Mouse (Mus musculus) hindbrain, embryonic 16.5 days (tissue): ENCODE results near the gene Klhdc7b. TPM values are rescaled to one million over a fixed set of nuclear protein-coding genes. Genes with fewer than 3 reads are reported as not detected.

Experiments used
- ATAC-seq: fragments of 200-750 bp; cut with Nextera tagmentation; 2 replicates; pipeline ENCODE4 v1.8.0; 2017; ENCODE audit warnings: moderate TSS enrichment, moderate library complexity
- H3K27ac ChIP-seq: fragments of 300-500 bp; sonication (generic); 2 replicates; pipeline ENCODE4 v1.5.1; 2014; ENCODE audit warnings: low read depth, mild to moderate bottlenecking, control low read depth, low read length, moderate library complexity
- H3K27me3 ChIP-seq: fragments of 300-500 bp; sonication (generic); replicated peaks from 2 replicates; pipeline ENCODE4 v1.6.1; 2014; ENCODE audit warnings: low read length; ENCODE audit not compliant: control insufficient read depth, insufficient read depth
- H3K36me3 ChIP-seq: fragments of 300-500 bp; sonication (generic); 2 replicates; pipeline ENCODE4 v1.6.1; 2014; ENCODE audit warnings: mild to moderate bottlenecking, low read length, moderate library complexity, mixed read lengths; ENCODE audit not compliant: control insufficient read depth, insufficient read depth
- H3K4me1 ChIP-seq: fragments of 300-500 bp; sonication (generic); 2 replicates; pipeline ENCODE4 v1.6.1; 2014; ENCODE audit warnings: low read depth, low read length; ENCODE audit not compliant: control insufficient read depth, insufficient read depth
- H3K4me2 ChIP-seq: fragments of 300-500 bp; sonication (generic); 2 replicates; pipeline ENCODE4 v1.6.1; 2014; ENCODE audit warnings: mild to moderate bottlenecking, low read length, control low read depth, moderate library complexity
- H3K4me3 ChIP-seq: fragments of 300-500 bp; sonication (generic); 2 replicates; pipeline ENCODE4 v1.5.1; 2014; ENCODE audit warnings: mild to moderate bottlenecking, low read length, control low read depth, moderate library complexity
- H3K9ac ChIP-seq: fragments of 300-500 bp; sonication (generic); 2 replicates; pipeline ENCODE4 v1.6.1; 2014; ENCODE audit warnings: low read depth, mild to moderate bottlenecking, control low read depth, low read length, moderate library complexity
- H3K9me3 ChIP-seq: fragments of 300-500 bp; sonication (generic); 2 replicates; pipeline ENCODE4 v1.6.1; 2014; ENCODE audit warnings: mild to moderate bottlenecking, low read length, moderate library complexity; ENCODE audit not compliant: control insufficient read depth
- WGBS: fragments of 180-500 bp; shearing (Covaris S2); extraction: QIAGEN DNeasy Blood & Tissue Kit; methylation state at CpG from one replicate; pipeline ENCODE4 v1.1.7; 2014; 5-methylcytosine and 5-hydroxymethylcytosine counted together
- polyA plus RNA-seq: library from polyadenylated mRNA; unstranded; fragments of >200 nt; fragmentation: Nextera tagmentation; extraction: Ambion mirVana; gene quantifications from 2 replicates; pipeline ENCODE4 v1.2.1, GENCODE M21; 2015

The Klhdc7b gene
- polyA plus RNA-seq, 1 experiment from 2014 or later = 0.08 TPM

- ATAC-seq = no peak
- no peak overlapping the region for H3K4me2 ChIP-seq
- no peak overlapping the region for H3K9ac ChIP-seq
- peaks cover 8% of the 10 kb centered on the region for H3K9me3 ChIP-seq
- H3K4me3 ChIP-seq = no peak overlapping the region
- H3K36me3 ChIP-seq = no peaks in the 10 kb centered on the region
- no peaks in the 10 kb centered on the region for H3K4me1 ChIP-seq
- no peaks in the 10 kb centered on the region for H3K27me3 ChIP-seq
- no peak overlapping the region for H3K27ac ChIP-seq
Observed at GRCm38 (mm10) chr15:89406691-89407090, 22.0 kb downstream of the Klhdc7b start.

DNA sequence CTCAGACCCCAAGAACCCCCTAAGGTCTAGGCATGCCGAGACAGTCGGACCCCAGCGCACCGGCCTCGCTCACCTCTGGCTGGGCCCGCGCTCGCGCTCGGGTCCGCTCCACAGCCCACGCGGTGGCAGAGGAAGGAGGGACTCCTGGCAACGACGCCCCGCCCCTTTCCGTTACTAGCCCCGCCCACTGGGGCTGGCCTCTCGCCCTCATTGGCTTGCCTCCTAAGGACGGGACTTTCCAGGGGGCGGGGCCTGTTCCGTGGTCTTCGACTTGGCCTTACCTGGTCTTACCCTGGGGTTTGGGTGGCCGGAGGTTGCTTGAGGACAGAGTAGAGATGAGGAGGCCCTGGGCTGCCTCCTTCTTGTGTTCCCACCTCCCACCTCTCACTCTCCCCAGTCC is 25.4 kb downstream of the Klhdc7b start, which contains the start of gene Syce3:
TSS of gene Syce3 (minus strand) at position 386 of the 400 bp plus-strand sequence.
- no peaks in the 10 kb centered on the region for H3K27me3 ChIP-seq
- peaks cover 8% of the 10 kb centered on the region for H3K9me3 ChIP-seq
- 85% methylated on average over 12 of the region's 24 CpGs for WGBS
- no peaks in the 10 kb centered on the region for H3K4me1 ChIP-seq
- no peak within 1 kb of the TSS for H3K27ac ChIP-seq
- no peak within 1 kb of the TSS for H3K9ac ChIP-seq
- ATAC-seq = no peak
- H3K4me3 ChIP-seq = no peak within 1 kb of the TSS
- H3K4me2 ChIP-seq = no peak within 1 kb of the TSS
- H3K36me3 ChIP-seq = no peaks in the 10 kb centered on the region

DNA sequence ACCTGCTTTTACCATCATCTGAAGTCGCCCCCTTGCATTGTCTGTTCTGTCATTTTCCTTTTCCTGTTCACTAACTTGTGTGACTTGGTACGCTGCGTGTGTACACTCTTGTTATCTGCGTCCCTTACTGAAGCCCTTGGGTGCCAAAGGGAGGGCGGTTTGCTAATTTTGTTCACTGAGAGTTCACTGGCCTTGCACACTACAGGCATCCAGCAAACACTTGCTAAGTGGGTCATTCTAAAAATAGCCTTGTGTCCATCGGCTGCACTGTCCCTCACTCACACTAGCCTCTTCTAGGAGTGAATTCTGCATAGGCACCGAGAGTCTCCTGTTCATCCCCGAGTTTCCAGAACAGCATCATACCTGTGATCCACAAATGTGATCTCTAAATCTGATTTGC is 30.6 kb downstream of the Klhdc7b start:
- no peaks in the 10 kb centered on the region for H3K9me3 ChIP-seq
- WGBS = 88% methylated on average over 8 of the region's 8 CpGs
- peaks cover 6% of the 10 kb centered on the region; the same call in 1 of the 2 replicates for H3K36me3 ChIP-seq
- no peak overlapping the region for H3K9ac ChIP-seq
- no peak overlapping the region for H3K27ac ChIP-seq
- ATAC-seq = no peak
- H3K4me3 ChIP-seq = no peak overlapping the region
- H3K27me3 ChIP-seq = no peaks in the 10 kb centered on the region
- no peaks in the 10 kb centered on the region for H3K4me1 ChIP-seq
- H3K4me2 ChIP-seq = no peak overlapping the region

DNA sequence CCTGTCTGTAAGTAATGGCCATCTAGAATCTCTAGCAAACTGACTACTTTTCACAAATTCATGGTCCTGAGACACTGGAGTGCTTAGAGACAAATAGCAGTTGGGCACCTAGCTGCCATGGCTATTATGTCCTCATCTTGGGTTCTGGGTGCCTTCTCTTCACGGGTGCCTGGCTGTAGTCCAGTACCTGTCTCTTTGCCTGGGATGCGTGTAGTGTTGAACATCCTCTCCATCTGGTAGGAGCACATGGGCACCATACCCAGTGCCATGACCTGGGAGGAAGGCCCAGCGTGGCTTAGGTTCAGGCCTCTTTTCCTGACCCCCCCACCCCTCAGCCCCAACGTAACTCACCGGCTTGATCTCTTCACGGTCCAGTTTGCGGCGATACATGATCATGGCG is 37.2 kb downstream of the Klhdc7b start:
- Histone ChIP-seq H3K4me1 (no peaks in the 10 kb centered on the region), H3K4me3 (no peak overlapping the region), H3K9me3 (no peaks in the 10 kb centered on the region), H3K4me2 (no peak overlapping the region), H3K36me3 (peaks cover 15% of the 10 kb centered on the region; the same call in 1 of the 2 replicates), H3K27ac (no peak overlapping the region), H3K9ac (no peak overlapping the region), H3K27me3 (no peaks in the 10 kb centered on the region)
- ATAC-seq = no peak
- WGBS = 94% methylated on average over 9 of the region's 9 CpGs

DNA sequence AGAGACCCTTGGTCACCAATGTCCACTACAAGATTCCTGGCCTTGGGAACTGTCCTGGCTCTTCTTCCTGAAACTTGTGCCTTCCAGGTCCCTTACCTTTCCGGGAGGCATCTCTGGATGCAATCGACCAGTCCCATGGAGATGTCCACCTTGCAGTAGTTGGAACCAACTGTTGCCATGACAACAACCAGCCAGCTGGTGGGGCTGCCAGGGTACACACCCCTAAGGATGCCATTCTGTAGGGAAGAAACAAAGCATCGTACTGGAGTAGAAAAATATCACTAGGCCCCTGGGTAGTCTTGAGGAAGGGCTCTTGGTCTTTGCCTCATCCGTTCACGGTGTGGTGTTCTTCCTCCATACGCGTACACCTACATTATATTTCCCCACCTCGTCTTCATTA is 39.9 kb downstream of the Klhdc7b start:
- peaks cover 18% of the 10 kb centered on the region for H3K36me3 ChIP-seq
- H3K4me1 ChIP-seq = peaks cover 8% of the 10 kb centered on the region
- no peak overlapping the region for H3K4me2 ChIP-seq
- no peak for ATAC-seq
- WGBS = 83% methylated on average over 8 of the region's 8 CpGs
- no peaks in the 10 kb centered on the region for H3K27me3 ChIP-seq
- no peaks in the 10 kb centered on the region for H3K9me3 ChIP-seq
- no peak overlapping the region for H3K4me3 ChIP-seq
- no peak overlapping the region for H3K27ac ChIP-seq
- H3K9ac ChIP-seq = no peak overlapping the region

GRCm38 (mm10) chr15:89425711-89426121 is 41.0 kb downstream of the Klhdc7b start, which contains the start of gene Cpt1b:
Gene Cpt1b (minus strand): TSS chr15:89425863.
- Histone ChIP-seq H3K27me3 (no peaks in the 10 kb centered on the region), H3K27ac (no peak within 1 kb of the TSS), H3K4me3 (no peak within 1 kb of the TSS), H3K4me2 (no peak within 1 kb of the TSS), H3K9ac (no peak within 1 kb of the TSS; the same call in 1 of the 2 replicates), H3K36me3 (peaks cover 14% of the 10 kb centered on the region), H3K9me3 (no peaks in the 10 kb centered on the region), H3K4me1 (peaks cover 11% of the 10 kb centered on the region)
- WGBS = 40% methylated on average over 6 of the region's 6 CpGs
- ATAC-seq = no peak

GRCm38 (mm10) chr15:89426716-89427115 is 42.0 kb downstream of the Klhdc7b start:
- WGBS = 93% methylated on average over 10 of the region's 10 CpGs
- H3K9me3 ChIP-seq = no peaks in the 10 kb centered on the region
- H3K27me3 ChIP-seq = no peaks in the 10 kb centered on the region
- no peak overlapping the region for H3K4me2 ChIP-seq
- peaks cover 11% of the 10 kb centered on the region for H3K4me1 ChIP-seq
- H3K27ac ChIP-seq = no peak overlapping the region
- H3K4me3 ChIP-seq = no peak overlapping the region
- H3K36me3 ChIP-seq = peaks cover 14% of the 10 kb centered on the region
- no peak overlapping the region for H3K9ac ChIP-seq
- ATAC-seq = no peak

- 84% methylated on average over 19 of the region's 19 CpGs for WGBS
- peak overlapping the region; percentile 68 for H3K4me3 ChIP-seq
- no peak overlapping the region; the same call in 1 of the 2 replicates for H3K27ac ChIP-seq
- peaks cover 11% of the 10 kb centered on the region for H3K4me1 ChIP-seq
- H3K4me2 ChIP-seq = peak overlapping the region; percentile 95
- H3K9ac ChIP-seq = peak overlapping the region; percentile 88
- ATAC-seq = no peak
- no peaks in the 10 kb centered on the region for H3K27me3 ChIP-seq
- H3K36me3 ChIP-seq = peaks cover 14% of the 10 kb centered on the region
- no peaks in the 10 kb centered on the region for H3K9me3 ChIP-seq
Observed at GRCm38 (mm10) chr15:89428136-89428790, 43.5 kb downstream of the Klhdc7b start.

DNA sequence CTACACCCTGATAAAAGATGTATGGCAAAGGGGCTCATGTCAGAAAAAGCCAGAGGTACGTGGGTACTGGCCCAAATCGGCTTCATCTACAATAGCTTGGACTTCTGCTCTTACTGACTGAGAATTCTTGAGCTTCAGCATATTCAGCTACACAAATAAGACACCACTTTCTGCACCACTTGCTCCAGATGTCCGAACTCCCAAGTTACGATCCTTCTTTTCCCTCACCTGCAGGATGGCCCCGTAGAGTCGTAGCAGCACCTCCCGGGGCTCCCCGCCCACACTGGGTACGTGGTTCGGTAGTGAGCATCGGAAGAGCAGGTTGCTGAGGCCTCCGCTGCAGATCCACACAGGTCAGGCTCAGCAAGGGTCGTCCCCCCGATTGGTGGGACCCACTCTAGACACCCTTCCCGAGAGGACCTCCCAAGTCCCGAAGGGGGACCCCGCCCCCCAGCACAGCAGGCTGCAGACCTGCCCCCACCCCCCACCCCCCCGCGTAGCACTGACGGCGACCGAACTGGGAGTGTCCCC is 44.2 kb downstream of the Klhdc7b start:
- Histone ChIP-seq H3K9ac (peak overlapping the region; percentile 88), H3K27me3 (no peaks in the 10 kb centered on the region), H3K4me1 (peaks cover 11% of the 10 kb centered on the region), H3K27ac (peak overlapping the region; percentile 92), H3K4me2 (peak overlapping the region; percentile 95), H3K36me3 (peaks cover 14% of the 10 kb centered on the region), H3K4me3 (peak overlapping the region; percentile 68), H3K9me3 (no peaks in the 10 kb centered on the region)
- 5% methylated on average over 22 of the region's 22 CpGs for WGBS
- ATAC-seq = peak; percentile 51
